Mouse (Mus musculus): Measurements from ENCODE around the gene Pkp4. TPM values are rescaled to one million over a fixed set of nuclear protein-coding genes. Genes with fewer than 3 reads are reported as not detected.

The Pkp4 gene
- polyA plus RNA-seq, 1 experiment from 2014 or later: 30.6 TPM

DNA sequence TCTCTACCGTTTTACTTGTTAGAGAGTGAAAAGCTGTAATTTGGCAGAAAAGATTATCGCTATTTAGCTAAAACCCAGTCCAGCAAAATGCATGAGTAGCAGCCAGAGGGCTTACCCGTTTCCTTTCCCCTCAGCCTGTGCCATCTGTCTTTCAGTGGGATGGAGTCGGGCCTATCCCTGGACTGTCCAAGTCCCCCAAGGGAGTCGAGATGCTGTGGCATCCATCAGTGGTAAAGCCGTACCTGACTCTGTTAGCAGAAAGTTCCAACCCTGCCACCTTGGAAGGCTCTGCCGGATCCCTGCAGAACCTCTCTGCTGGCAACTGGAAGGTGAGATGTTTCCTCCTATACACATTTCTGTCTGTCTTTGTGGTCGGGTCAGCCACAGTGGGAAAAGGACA is 178.3 kb downstream of the Pkp4 start:
- no peak overlapping the region for H3K4me2 ChIP-seq
- H3K4me1 ChIP-seq (replicated peaks): 0 out of 2 replicates have a peak, but pooled peaks cover 6% of the 10 kb centered on the region
- H3K9me3 ChIP-seq (replicated peaks): no peaks in the 10 kb centered on the region; the same call in 1 of the 2 replicates
- no peaks in the 10 kb centered on the region for H3K27me3 ChIP-seq (replicated peaks)
- WGBS: 86% methylated on average over 8 of the region's 8 CpGs
- H3K4me3 ChIP-seq: no peak overlapping the region
- no peak overlapping the region for H3K9ac ChIP-seq
- H3K27ac ChIP-seq (ENCODE audit: poor library complexity, severe bottlenecking): no peak overlapping the region
- ATAC-seq (ENCODE audit: insufficient number of reproducible peaks, low FRiP score): no peak
- H3K36me3 ChIP-seq: peaks cover 85% of the 10 kb centered on the region

DNA sequence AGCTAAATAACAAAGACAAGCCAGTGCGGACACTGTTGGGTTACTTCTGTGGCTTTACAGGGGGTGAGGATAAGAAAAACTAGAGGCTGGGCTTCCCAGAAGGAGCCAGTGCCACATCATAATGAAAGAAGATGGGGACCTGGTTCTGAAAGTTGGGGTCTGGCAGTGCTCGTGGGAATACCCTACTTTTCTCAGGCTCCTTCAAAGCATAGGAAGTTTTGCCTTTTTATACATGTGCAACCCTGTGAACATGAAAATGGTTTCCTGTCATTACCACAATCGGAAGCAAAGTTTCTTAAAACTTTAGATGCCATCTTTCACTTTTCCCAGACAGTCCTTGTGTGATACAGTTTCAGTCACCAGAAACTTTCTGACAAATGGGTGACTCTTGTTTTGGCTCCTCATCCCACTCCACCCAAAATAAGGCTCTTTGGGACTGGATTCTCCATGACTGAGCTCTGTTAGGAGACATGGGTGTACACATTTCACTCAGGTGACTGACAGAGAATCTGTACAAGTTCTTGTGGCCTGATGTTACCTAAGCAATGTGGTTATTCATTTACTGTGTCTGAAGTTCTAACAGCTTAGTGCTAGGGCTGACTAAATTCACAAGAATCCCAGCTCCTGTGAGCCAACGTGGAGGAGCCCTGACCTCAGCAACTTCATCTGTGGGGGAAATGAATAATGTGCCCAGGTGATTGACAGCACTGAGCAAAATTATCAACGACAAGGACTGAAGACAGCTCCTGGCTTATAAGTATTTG is 179.3 kb downstream of the Pkp4 start:
- Histone ChIP-seq H3K27ac (ENCODE audit: poor library complexity, severe bottlenecking) (no peak overlapping the region), H3K36me3 (peaks cover 86% of the 10 kb centered on the region), H3K9me3 (replicated peaks) (no peaks in the 10 kb centered on the region; the same call in 1 of the 2 replicates), H3K9ac (no peak overlapping the region), H3K4me1 (replicated peaks) (0 out of 2 replicates have a peak, but pooled peaks cover 6% of the 10 kb centered on the region), H3K27me3 (replicated peaks) (no peaks in the 10 kb centered on the region), H3K4me2 (no peak overlapping the region), H3K4me3 (no peak overlapping the region)
- no peak for ATAC-seq (ENCODE audit: insufficient number of reproducible peaks, low FRiP score)
- 88% methylated on average over 5 of the region's 5 CpGs for WGBS

DNA sequence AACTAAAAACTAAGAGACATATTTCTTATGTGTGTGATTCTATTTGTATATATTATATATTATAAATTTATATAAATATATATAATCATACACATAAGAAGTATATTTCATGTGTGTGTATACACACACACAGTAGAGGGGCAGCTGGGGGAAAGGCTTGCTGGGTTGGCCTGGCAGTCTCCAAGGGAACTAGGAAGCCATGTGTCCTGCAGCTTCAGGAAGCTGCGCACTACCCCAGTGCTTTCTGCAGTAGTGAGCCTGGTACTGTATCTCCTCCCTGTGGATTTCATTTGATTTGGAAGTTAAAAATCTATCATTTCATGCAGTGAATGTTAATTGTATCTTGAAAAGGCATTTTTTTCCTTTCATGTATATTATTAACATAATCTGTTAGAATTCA is 180.2 kb downstream of the Pkp4 start:
- Histone ChIP-seq H3K4me2 (no peak overlapping the region), H3K27ac (ENCODE audit: poor library complexity, severe bottlenecking) (no peak overlapping the region), H3K9ac (no peak overlapping the region), H3K9me3 (replicated peaks) (no peaks in the 10 kb centered on the region; the same call in 1 of the 2 replicates), H3K27me3 (replicated peaks) (no peaks in the 10 kb centered on the region), H3K4me3 (no peak overlapping the region), H3K4me1 (replicated peaks) (0 out of 2 replicates have a peak, but pooled peaks cover 6% of the 10 kb centered on the region), H3K36me3 (peaks cover 86% of the 10 kb centered on the region)
- no peak for ATAC-seq (ENCODE audit: insufficient number of reproducible peaks, low FRiP score)
- 91% methylated on average over 1 of the region's 1 CpGs for WGBS

DNA sequence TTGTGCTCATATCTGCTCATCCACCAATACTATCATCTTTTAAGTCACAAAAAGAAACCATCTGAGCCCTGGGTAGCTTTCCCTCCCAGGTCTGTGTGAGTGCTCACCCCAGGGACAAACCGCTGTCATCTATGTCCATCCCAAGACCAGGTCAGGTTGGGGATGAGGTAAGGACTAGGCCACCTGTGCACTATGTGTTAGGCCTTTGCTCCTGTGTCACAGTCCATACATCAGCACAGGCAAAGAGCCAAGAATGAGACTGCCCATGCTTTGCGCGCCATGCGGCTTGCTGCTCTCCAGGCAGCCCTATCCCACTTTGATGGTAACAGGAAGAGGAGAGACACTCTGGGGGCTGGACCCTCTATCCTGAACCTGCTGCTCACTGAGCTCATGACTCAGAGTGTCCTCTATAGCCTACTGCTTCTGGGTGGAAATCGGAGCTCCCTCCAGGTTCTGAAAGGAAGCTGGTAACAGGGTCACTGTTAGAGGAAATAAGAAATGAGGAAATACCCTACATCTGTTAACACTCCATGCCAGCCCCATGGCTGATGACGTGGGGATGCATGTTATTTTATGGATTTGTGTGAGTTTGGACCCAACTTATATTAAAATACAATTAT is 182.1 kb downstream of the Pkp4 start:
- Histone ChIP-seq H3K9ac (no peak overlapping the region), H3K4me2 (no peak overlapping the region), H3K27ac (ENCODE audit: poor library complexity, severe bottlenecking) (no peak overlapping the region), H3K4me1 (replicated peaks) (peaks cover 13% of the 10 kb centered on the region; the same call in 1 of the 2 replicates), H3K9me3 (replicated peaks) (no peaks in the 10 kb centered on the region; the same call in 1 of the 2 replicates), H3K4me3 (no peak overlapping the region), H3K36me3 (peaks cover 83% of the 10 kb centered on the region), H3K27me3 (replicated peaks) (no peaks in the 10 kb centered on the region)
- whole genome bisulfite sequencing: 86% methylated on average over 6 of the region's 6 CpGs
- no peak; the same call in 1 of the 2 replicates for ATAC-seq (ENCODE audit: insufficient number of reproducible peaks, low FRiP score)

DNA sequence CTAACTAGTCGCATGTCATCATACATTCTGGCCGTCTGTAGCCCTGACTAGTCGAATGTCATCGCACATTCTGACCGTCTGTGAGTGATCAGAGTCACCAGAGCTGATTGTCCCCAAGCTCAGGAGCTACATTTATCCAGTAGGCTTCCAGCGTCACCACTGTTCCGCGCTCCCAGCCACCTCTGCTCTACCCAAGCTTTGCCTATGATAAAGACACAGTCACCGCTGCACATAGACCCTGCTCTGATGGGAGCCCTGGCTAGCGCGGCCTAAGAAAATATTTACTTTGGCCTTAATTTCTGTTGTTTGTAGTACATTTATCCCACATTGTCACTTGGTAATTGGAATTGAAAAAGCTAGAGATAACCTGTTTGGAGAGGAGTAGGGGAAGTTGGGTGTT is 183.2 kb downstream of the Pkp4 start:
- Histone ChIP-seq H3K4me2 (no peak overlapping the region), H3K36me3 (peaks cover 83% of the 10 kb centered on the region), H3K9ac (no peak overlapping the region), H3K4me3 (no peak overlapping the region), H3K27ac (ENCODE audit: poor library complexity, severe bottlenecking) (no peak overlapping the region), H3K9me3 (replicated peaks) (no peaks in the 10 kb centered on the region; the same call in 1 of the 2 replicates), H3K27me3 (replicated peaks) (no peaks in the 10 kb centered on the region), H3K4me1 (replicated peaks) (peaks cover 13% of the 10 kb centered on the region; the same call in 1 of the 2 replicates)
- peak; percentile 71; the same call in 1 of the 2 replicates for ATAC-seq (ENCODE audit: insufficient number of reproducible peaks, low FRiP score)
- 70% methylated on average over 11 of the region's 11 CpGs for WGBS

DNA sequence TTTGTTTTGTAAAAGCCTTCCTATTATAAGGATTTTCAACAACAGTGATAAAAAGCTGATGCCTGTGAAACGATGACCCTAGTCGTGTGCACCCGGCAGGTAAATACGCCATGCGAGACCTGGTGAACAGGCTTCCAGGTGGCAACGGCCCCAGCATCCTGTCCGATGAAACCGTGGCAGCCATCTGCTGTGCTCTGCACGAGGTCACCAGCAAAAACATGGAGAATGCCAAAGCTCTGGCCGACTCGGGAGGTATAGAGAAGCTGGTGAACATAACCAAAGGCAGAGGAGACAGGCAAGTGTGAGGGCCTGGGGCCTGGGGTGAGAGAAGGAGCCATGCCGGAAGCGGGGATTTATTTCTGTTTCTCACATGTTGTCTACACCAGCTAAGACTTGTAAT is 184.0 kb downstream of the Pkp4 start:
- H3K4me3 ChIP-seq: no peak overlapping the region
- peaks cover 13% of the 10 kb centered on the region; the same call in 1 of the 2 replicates for H3K4me1 ChIP-seq (replicated peaks)
- H3K36me3 ChIP-seq: peaks cover 82% of the 10 kb centered on the region
- H3K27ac ChIP-seq (ENCODE audit: poor library complexity, severe bottlenecking): no peak overlapping the region
- ATAC-seq (ENCODE audit: insufficient number of reproducible peaks, low FRiP score): no peak
- H3K4me2 ChIP-seq: no peak overlapping the region
- no peak overlapping the region for H3K9ac ChIP-seq
- WGBS: 89% methylated on average over 13 of the region's 13 CpGs
- no peaks in the 10 kb centered on the region; the same call in 1 of the 2 replicates for H3K9me3 ChIP-seq (replicated peaks)
- H3K27me3 ChIP-seq (replicated peaks): no peaks in the 10 kb centered on the region

DNA sequence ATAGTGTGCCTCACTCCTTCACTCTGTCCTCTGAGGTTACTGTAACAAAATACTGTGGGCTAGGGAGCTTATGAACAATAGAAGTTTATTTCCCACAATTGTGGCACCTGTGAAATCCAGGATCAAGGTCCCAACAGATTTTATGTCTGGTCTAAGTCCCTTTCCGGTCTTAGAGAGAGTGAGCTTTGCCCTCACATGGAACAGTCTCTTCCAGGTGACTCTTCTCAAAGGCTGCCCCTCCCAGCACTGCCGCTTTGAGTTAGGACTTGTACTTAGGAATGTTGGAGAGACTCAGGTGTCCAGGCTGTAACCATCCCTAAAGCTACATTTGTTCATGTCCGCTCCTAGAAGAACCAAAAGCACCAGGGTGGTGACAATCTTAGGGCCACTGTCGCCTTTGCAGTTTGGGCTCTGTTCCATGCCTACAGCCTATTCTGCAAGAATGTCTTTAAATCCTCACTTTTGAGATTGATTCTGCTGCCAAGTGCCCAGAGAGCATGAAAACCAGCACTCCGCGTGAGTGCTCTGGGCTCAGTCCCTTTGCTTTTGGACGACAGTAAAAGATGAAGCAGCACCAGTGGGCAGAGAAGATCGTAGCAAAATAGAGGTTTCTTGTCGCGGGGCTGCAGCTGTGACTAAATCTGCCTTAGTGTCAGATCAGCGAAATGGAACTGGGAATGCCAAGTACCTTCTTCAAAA is 184.6 kb downstream of the Pkp4 start:
- Histone ChIP-seq H3K4me1 (replicated peaks) (peaks cover 13% of the 10 kb centered on the region; the same call in 1 of the 2 replicates), H3K9ac (no peak overlapping the region), H3K4me2 (no peak overlapping the region), H3K9me3 (replicated peaks) (no peaks in the 10 kb centered on the region), H3K4me3 (no peak overlapping the region), H3K27me3 (replicated peaks) (no peaks in the 10 kb centered on the region), H3K36me3 (peaks cover 81% of the 10 kb centered on the region), H3K27ac (ENCODE audit: poor library complexity, severe bottlenecking) (no peak overlapping the region)
- 91% methylated on average over 11 of the region's 11 CpGs for WGBS
- no peak for ATAC-seq (ENCODE audit: insufficient number of reproducible peaks, low FRiP score)

DNA sequence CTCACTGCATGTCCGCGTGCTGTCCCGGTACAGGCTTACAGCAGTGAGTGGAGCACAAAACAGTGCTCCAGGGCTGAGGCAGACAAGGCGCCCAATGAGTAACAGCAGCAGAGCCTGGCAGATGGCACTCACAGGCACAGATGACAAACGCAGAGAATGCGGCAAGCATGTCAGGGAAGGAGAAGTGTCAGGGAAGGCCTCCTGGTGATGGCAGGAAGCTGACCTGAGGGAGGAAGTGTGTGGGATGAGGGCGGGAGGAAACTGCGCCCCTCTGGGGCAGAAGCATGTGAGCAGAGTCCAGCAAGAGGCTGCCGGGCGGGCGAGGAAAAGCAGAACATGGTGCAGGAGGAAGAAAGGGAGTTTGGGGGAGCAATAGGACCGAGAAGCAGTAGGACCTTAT is 185.8 kb downstream of the Pkp4 start:
- H3K4me1 ChIP-seq (replicated peaks): peaks cover 13% of the 10 kb centered on the region; the same call in 1 of the 2 replicates
- H3K4me2 ChIP-seq: no peak overlapping the region
- no peak overlapping the region for H3K9ac ChIP-seq
- no peak overlapping the region for H3K27ac ChIP-seq (ENCODE audit: poor library complexity, severe bottlenecking)
- H3K27me3 ChIP-seq (replicated peaks): no peaks in the 10 kb centered on the region
- no peak overlapping the region for H3K4me3 ChIP-seq
- no peak for ATAC-seq (ENCODE audit: insufficient number of reproducible peaks, low FRiP score)
- no peaks in the 10 kb centered on the region for H3K9me3 ChIP-seq (replicated peaks)
- WGBS: 59% methylated on average over 12 of the region's 12 CpGs
- H3K36me3 ChIP-seq: peaks cover 82% of the 10 kb centered on the region

DNA sequence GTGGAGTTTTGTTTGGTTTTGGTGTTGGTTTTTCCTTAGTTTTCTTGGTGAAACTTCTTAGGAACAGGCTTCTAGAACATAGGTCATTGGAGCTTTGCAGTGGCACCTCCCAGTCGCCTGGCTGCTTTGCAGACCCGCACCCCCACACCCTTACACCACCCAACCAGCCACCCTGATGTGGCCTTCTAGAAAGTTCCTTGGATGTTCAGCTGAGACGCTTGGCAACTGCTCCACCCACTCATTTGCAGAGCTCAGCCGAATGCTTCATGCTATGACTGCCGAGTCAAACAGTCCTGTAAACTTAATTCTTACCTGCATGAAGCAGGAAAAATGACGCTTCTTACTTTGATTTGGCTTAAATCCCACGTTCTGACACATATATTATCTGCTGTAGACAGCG is 187.9 kb downstream of the Pkp4 start:
- no peak overlapping the region for H3K4me2 ChIP-seq
- H3K9me3 ChIP-seq (replicated peaks): no peaks in the 10 kb centered on the region
- H3K36me3 ChIP-seq: peaks cover 78% of the 10 kb centered on the region
- peaks cover 9% of the 10 kb centered on the region; the same call in 1 of the 2 replicates for H3K4me1 ChIP-seq (replicated peaks)
- H3K9ac ChIP-seq: no peak overlapping the region
- no peak for ATAC-seq (ENCODE audit: insufficient number of reproducible peaks, low FRiP score)
- H3K27me3 ChIP-seq (replicated peaks): no peaks in the 10 kb centered on the region
- no peak overlapping the region for H3K4me3 ChIP-seq
- no peak overlapping the region for H3K27ac ChIP-seq (ENCODE audit: poor library complexity, severe bottlenecking)
- WGBS: 89% methylated on average over 8 of the region's 8 CpGs

DNA sequence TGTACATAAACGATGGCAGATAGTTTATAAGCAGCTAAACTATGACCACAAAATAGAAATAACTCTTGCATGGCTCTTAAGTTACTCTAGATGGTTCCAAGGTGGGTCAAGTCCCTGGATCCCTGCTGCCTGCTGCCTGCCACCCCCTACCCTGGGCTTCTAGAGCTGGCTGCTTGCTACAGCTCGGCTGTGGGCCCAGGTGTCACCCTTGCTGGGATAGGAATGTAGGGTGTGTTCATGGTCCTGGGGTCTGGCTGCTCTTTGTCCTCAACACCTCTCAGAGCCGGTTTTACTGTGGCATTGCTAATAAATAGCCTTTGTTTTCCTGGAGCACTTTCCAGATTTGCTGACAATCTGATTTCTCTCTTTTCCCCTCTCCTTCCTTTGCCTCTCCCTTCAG is 189.4 kb downstream of the Pkp4 start:
- Histone ChIP-seq H3K4me1 (replicated peaks) (peaks cover 7% of the 10 kb centered on the region; the same call in 1 of the 2 replicates), H3K27ac (ENCODE audit: poor library complexity, severe bottlenecking) (no peak overlapping the region)

More for the DNA sequence above, 189.4 kb downstream of the Pkp4 start:
- H3K4me2 ChIP-seq: no peak overlapping the region
- no peak overlapping the region for H3K9ac ChIP-seq
- no peak overlapping the region for H3K4me3 ChIP-seq
- H3K9me3 ChIP-seq (replicated peaks): no peaks in the 10 kb centered on the region
- H3K27me3 ChIP-seq (replicated peaks): no peaks in the 10 kb centered on the region
- no peak for ATAC-seq (ENCODE audit: insufficient number of reproducible peaks, low FRiP score)
- 62% methylated on average over 3 of the region's 3 CpGs for WGBS
- peaks cover 79% of the 10 kb centered on the region for H3K36me3 ChIP-seq
